Mouse (Mus musculus) brown adipose tissue, adult 24 weeks (tissue): ENCODE results near the gene Gucy2c. TPM values are rescaled to one million over a fixed set of nuclear protein-coding genes. Genes with fewer than 3 reads are reported as not detected.

ENCODE experiments used
- H3K27ac ChIP-seq: fragments of 200-500 bp; replicated peaks from 2 replicates; pipeline ENCODE4 v1.5.1; 2012; ENCODE audit warnings: low read depth, mild to moderate bottlenecking, low read length
- H3K4me1 ChIP-seq: fragments of 200-500 bp; 2 replicates; pipeline ENCODE4 v1.6.1; 2012; ENCODE audit warnings: low read length, mixed read lengths; ENCODE audit not compliant: control insufficient read depth, insufficient read depth, insufficient read length
- H3K4me3 ChIP-seq: fragments of 200-500 bp; 2 replicates; pipeline ENCODE4 v1.5.1; 2012; ENCODE audit warnings: low read depth, mild to moderate bottlenecking, low read length, moderate library complexity; ENCODE audit not compliant: insufficient read depth
- polyA plus RNA-seq: library from polyadenylated mRNA; stranded (reverse); fragments of >200 nt; gene quantifications from 2 replicates; pipeline ENCODE4 v1.2.4, GENCODE M21; 2012; ENCODE audit not compliant: missing spikeins, insufficient read depth, insufficient read length

Gene Gucy2c
- polyA plus RNA-seq, 1 experiment = not detected

GRCm38 (mm10) chr6:136793831-136794525, 12.4 kb upstream of the Gucy2c start:
- no peak overlapping the region for H3K27ac ChIP-seq
- peaks cover 3% of the 10 kb centered on the region for H3K4me1 ChIP-seq
- peak overlapping the region; percentile 39; the same call in 1 of the 2 replicates for H3K4me3 ChIP-seq

- Histone ChIP-seq H3K27ac (no peak overlapping the region), H3K4me1 (peaks cover 3% of the 10 kb centered on the region), H3K4me3 (no peak overlapping the region)
Measured at GRCm38 (mm10) chr6:136792884-136793758, 11.6 kb upstream of the Gucy2c start.

DNA sequence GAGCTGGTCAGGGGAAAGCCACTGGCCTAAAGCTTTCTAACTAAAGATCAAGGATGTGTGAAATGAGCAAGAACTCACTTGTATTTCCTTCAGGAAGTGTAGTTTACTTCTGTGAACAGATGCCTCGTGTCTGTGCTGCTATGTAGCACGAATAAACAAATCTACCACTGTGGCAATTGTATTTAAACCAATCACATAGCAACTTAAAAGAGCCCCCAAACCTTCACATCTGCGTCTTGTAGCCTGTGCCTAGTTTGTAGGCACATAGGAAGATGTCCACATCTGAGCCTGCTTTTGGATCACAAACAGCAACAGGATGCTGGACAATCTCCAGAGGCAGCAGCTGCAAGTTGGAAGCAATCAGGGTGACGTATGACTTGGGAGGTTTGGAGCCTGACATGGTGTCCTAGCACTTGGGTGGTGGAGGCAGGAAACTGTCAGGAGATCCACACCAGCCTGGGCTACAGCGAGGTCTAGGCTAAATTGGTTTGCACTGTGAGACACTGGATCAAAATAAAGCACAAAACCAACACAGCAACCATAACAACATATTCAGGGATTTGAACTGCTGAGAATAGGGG, 7.9 kb upstream of the Gucy2c start:
- Histone ChIP-seq H3K4me3 (no peak overlapping the region), H3K27ac (no peak overlapping the region), H3K4me1 (peaks cover 3% of the 10 kb centered on the region)

- no peaks in the 10 kb centered on the region for H3K4me1 ChIP-seq
- no peak overlapping the region for H3K27ac ChIP-seq
- H3K4me3 ChIP-seq = no peak overlapping the region
Measured at GRCm38 (mm10) chr6:136782761-136783160, 1.2 kb upstream of the Gucy2c start.

DNA sequence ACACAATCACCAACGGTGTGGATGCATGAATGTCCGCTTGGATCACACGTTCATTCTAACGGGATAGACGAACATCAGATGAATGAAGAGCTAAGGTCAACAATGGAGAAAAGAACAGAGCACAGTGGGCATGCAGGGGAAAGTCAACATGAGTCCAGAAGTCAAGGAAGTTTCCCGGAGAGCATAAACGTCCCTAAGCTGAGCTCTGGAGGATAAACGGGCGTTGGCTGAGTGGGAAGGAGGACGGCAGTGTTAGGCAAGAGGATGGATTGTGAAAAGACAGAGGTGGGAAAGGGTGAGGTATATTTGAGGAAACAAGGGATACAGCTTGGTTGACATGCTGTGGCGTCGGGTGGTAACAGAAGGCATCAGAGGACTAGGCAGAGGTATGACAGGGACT, 581 bp upstream of the Gucy2c start:
- Histone ChIP-seq H3K4me3 (no peak overlapping the region), H3K27ac (no peak overlapping the region)

DNA sequence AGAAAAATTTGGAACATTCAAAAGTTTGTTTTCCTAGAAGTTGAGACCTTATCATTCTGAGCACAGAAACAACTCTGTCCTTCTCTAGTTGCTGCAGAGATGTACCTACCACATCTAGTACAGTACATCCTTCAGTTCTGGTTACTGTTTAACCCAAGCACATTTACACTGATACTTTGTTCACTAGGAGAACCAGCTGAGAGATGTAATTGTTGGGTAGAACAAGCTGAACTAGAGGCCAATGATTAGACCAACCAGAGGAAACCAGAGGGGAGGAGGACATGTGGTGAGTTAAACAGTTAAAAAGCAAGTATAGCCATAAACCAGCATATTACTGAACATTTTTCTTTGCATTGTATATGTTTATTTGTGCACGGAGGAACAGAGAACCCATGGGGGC, 5.2 kb downstream of the Gucy2c start:
- no peak overlapping the region for H3K4me3 ChIP-seq
- H3K4me1 ChIP-seq = no peaks in the 10 kb centered on the region
- no peak overlapping the region for H3K27ac ChIP-seq

More for the DNA sequence above, 581 bp upstream of the Gucy2c start:
- no peaks in the 10 kb centered on the region for H3K4me1 ChIP-seq

GRCm38 (mm10) chr6:136769859-136770258, 11.7 kb downstream of the Gucy2c start:
- Histone ChIP-seq H3K4me3 (no peak overlapping the region), H3K4me1 (no peaks in the 10 kb centered on the region), H3K27ac (no peak overlapping the region)

DNA sequence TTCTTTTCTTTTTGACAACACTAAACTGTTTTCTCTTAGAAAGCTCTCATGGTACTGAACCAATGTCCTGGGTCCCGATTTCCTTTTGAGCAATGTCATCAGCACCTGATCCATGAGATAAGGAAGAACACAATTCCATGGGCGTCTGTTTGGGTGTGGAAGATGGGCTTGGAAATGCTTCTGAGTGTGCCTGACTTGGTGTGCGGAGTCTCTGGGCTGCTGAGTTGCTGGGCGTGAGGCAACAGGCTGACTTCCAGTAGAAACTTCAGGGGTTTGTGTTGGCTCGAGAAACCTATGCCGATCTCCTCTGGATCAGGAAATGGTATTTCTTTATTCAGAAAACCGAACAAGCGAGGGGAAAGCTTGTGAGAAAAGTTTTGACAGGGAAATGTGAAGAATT, 12.4 kb downstream of the Gucy2c start:
- no peak overlapping the region for H3K4me3 ChIP-seq
- no peak overlapping the region for H3K27ac ChIP-seq
- no peaks in the 10 kb centered on the region for H3K4me1 ChIP-seq

GRCm38 (mm10) chr6:136763912-136764311, 17.7 kb downstream of the Gucy2c start:
- no peaks in the 10 kb centered on the region for H3K4me1 ChIP-seq
- H3K4me3 ChIP-seq = no peak overlapping the region
- H3K27ac ChIP-seq = no peak overlapping the region

DNA sequence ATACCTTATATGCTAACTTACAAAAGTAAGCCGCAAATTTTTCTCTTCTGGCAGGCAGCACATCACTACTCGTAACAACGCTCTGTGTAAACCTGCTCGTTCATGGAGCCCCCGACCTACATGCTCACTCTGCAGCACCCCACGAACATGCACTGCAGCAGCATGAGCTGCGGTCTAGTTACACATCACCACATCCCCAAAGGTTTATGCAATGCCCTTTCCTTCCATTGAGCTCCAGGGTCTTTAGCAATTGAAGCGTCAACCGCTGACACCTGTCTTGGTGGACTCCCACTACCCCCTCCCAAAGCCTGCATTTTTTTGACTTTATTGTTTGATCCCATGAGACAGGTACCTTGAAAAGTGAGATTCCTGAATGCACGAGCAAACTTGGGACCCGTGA, 31.0 kb downstream of the Gucy2c start:
- no peak overlapping the region for H3K4me3 ChIP-seq
- no peaks in the 10 kb centered on the region for H3K4me1 ChIP-seq
- no peak overlapping the region for H3K27ac ChIP-seq

DNA sequence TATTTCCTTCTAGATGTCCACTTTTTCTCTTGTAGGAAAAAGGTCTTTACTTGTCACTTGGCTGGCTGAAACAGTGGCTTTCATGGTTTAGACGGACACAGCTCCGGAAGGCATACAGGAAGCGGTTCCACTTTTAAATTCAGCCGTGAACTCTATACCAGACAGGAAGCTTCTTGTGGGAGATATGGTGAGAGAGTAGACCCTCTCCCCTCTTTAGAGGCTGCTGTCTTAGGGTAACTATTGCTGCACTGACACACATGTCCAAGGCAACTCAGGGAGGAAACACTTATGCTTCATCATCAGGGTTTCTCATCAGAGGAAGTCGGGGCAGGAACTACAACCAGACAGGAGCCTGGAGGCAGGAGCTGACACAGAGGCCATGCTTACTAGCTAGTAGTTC, 36.0 kb downstream of the Gucy2c start:
- Histone ChIP-seq H3K27ac (no peak overlapping the region), H3K4me3 (no peak overlapping the region), H3K4me1 (no peaks in the 10 kb centered on the region)

DNA sequence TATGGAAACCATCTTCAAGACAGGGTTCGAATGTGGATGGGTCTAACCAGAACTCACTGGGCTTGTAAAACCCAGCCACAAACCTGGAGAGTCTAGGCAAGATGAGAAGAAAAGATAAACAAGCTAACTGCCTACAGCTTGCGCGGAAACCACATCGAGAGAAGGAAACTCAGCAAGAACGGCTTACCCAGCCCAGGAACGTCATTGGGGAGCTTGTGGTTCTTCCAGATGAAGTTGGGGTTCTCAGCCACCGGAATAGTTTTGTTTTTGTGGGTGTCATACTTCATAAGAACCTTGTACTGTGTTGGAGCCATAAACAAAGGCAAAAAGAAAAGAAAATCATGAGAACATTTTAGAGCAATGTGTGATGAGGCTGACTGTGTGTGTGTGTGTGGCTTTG, 37.8 kb downstream of the Gucy2c start:
- no peak overlapping the region for H3K27ac ChIP-seq
- H3K4me3 ChIP-seq = no peak overlapping the region
- H3K4me1 ChIP-seq = no peaks in the 10 kb centered on the region

- H3K4me3 ChIP-seq = no peak overlapping the region
- no peaks in the 10 kb centered on the region for H3K4me1 ChIP-seq
- no peak overlapping the region for H3K27ac ChIP-seq
Measured at GRCm38 (mm10) chr6:136742352-136743118, 39.0 kb downstream of the Gucy2c start.

GRCm38 (mm10) chr6:136741281-136741680, 40.3 kb downstream of the Gucy2c start:
- no peak overlapping the region for H3K27ac ChIP-seq
- H3K4me1 ChIP-seq = no peaks in the 10 kb centered on the region
- no peak overlapping the region for H3K4me3 ChIP-seq

GRCm38 (mm10) chr6:136735766-136736165, 45.8 kb downstream of the Gucy2c start:
- Histone ChIP-seq H3K27ac (no peak overlapping the region), H3K4me3 (no peak overlapping the region), H3K4me1 (no peaks in the 10 kb centered on the region)
